Mouse (Mus musculus) cerebellum, adult 2 months (tissue): ENCODE data around the gene Cdc42bpa. TPM values are rescaled to one million over a fixed set of nuclear protein-coding genes. Genes with fewer than 3 reads are reported as not detected.

Experiments
- DNase-seq, 2 experiments: peaks; one replicate each; pipeline ENCODE4 v3.0.0; 2021
- H3K27ac ChIP-seq: fragments of 200-500 bp; 2 replicates; pipeline ENCODE4 v1.5.1; 2012; ENCODE audit warnings: low read length, control low read depth, inconsistent platforms; ENCODE audit not compliant: insufficient read depth
- H3K27me3 ChIP-seq: fragments of 200-500 bp; 2 replicates; pipeline ENCODE4 v1.6.1; 2012; ENCODE audit warnings: inconsistent platforms, mild to moderate bottlenecking, low read length, moderate library complexity; ENCODE audit not compliant: control insufficient read depth, insufficient read depth
- H3K4me1 ChIP-seq: fragments of 200-500 bp; 2 replicates; pipeline ENCODE4 v1.6.1; 2011; ENCODE audit warnings: low read length; ENCODE audit not compliant: control insufficient read depth, insufficient read depth
- H3K4me3 ChIP-seq: fragments of 200-500 bp; replicated peaks from 2 replicates; pipeline ENCODE3; 2011; ENCODE audit warnings: mild to moderate bottlenecking, low read depth, low read length, control low read depth; ENCODE audit not compliant: insufficient read depth
- CTCF ChIP-seq: fragments of 200-500 bp; IDR thresholded peaks from 2 replicates; pipeline ENCODE4 v1.5.1; 2011; ENCODE audit warnings: low read depth, mild to moderate bottlenecking, control low read depth, low read length, moderate library complexity, borderline replicate concordance; ENCODE audit not compliant: insufficient read depth
- POLR2A ChIP-seq: fragments of 200-500 bp; IDR thresholded peaks from 2 replicates; pipeline ENCODE4 v1.6.1; 2011; ENCODE audit warnings: low read length, control low read depth, borderline replicate concordance; ENCODE audit not compliant: insufficient read depth
- WGBS: fragments of 180-500 bp; shearing (Covaris S2); methylation state at CpG from one replicate; pipeline ENCODE4 v1.1.7; 2018; 5-methylcytosine and 5-hydroxymethylcytosine counted together
- polyA plus RNA-seq: library from polyadenylated mRNA; depleted of rRNA; stranded (reverse); fragments of >200 nt; gene quantifications from 2 replicates; pipeline ENCODE4 v1.2.3, GENCODE M21; 2012

The Cdc42bpa gene
- polyA plus RNA-seq, 1 experiment: 145 TPM

DNA sequence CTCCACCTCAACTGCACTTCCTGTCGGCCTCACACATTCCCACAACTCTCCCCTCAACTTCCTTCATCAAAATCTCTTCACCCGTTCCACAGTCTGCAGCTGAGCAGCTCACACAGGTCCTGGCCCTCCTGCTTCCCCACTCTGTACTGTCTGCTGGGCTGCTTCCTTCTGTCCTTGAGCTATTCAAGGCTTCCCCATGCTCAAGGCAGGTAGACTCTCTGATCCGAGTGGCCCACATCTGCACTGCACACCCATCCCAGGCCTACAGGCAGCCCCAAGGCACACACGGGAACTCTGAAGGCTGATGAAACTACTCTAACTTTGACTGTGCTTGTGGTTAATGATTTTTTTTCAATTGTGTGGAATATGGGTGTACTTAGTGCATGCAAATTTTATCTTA lies 232.6 kb downstream of the Cdc42bpa start:
- no peak overlapping the region for H3K27ac ChIP-seq
- no peak for DNase-seq
- TF ChIP-seq POLR2A: no peak
- TF ChIP-seq CTCF: no peak
- no peak overlapping the region for H3K4me3 ChIP-seq
- 63% methylated on average over 4 of the region's 4 CpGs for WGBS
- H3K27me3 ChIP-seq: no peaks in the 10 kb centered on the region
- peaks cover 38% of the 10 kb centered on the region for H3K4me1 ChIP-seq

DNA sequence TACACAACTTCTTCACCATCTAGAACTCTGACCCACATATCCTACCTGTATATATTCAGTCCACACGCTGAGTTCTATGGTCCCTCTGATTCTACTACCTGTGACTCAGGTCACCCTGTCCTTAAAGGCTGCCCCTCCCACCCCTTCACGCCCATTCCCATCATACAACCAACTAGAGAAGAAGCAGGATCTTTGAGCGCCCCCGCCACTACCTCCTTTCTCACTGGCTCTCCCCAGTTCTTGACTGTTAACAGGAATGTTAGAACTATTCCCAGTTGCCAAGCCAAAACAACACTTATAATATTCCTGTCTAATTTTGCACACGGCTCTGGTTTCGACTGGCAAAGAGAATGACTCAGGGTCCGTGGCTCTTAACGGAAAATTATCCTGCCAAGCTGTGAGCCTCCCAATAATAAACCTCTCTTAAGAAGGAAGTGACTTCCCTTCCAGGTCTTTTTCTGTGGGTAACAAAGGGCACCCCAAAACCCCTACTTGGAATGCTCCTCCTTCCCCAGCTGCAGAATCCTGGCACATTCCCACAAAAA lies 233.2 kb downstream of the Cdc42bpa start:
- H3K4me1 ChIP-seq: peaks cover 38% of the 10 kb centered on the region
- TF ChIP-seq CTCF (no peak), POLR2A (no peak)
- WGBS: 77% methylated on average over 8 of the region's 8 CpGs

DNA sequence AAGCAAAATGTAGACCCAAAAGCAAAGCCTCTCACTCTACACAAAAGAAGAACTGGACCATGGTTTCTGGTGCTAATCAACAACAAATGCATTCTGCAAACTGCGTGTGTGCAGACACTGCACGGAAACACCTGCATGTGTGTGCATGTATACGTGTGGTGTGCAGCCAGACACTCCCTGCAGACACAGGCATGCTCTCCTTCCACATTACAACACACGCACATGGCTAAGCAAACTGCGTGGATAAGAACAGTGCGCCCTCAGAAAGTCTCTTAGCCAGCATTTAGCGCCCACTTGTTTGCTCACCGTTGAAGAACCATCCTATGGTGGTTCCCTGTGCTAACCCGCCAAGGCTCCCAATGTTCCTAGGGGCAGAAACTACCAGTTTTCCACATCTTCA lies 233.8 kb downstream of the Cdc42bpa start:
- H3K4me3 ChIP-seq: no peak overlapping the region
- no peak for DNase-seq
- H3K4me1 ChIP-seq: peaks cover 35% of the 10 kb centered on the region
- no peaks in the 10 kb centered on the region for H3K27me3 ChIP-seq
- 85% methylated on average over 9 of the region's 9 CpGs for WGBS
- H3K27ac ChIP-seq: no peak overlapping the region
- TF ChIP-seq POLR2A: no peak
- no peak for TF ChIP-seq CTCF

More for the DNA sequence above, 233.2 kb downstream of the Cdc42bpa start:
- no peak for DNase-seq
- no peak overlapping the region for H3K4me3 ChIP-seq
- no peak overlapping the region for H3K27ac ChIP-seq
- H3K27me3 ChIP-seq: no peaks in the 10 kb centered on the region

DNA sequence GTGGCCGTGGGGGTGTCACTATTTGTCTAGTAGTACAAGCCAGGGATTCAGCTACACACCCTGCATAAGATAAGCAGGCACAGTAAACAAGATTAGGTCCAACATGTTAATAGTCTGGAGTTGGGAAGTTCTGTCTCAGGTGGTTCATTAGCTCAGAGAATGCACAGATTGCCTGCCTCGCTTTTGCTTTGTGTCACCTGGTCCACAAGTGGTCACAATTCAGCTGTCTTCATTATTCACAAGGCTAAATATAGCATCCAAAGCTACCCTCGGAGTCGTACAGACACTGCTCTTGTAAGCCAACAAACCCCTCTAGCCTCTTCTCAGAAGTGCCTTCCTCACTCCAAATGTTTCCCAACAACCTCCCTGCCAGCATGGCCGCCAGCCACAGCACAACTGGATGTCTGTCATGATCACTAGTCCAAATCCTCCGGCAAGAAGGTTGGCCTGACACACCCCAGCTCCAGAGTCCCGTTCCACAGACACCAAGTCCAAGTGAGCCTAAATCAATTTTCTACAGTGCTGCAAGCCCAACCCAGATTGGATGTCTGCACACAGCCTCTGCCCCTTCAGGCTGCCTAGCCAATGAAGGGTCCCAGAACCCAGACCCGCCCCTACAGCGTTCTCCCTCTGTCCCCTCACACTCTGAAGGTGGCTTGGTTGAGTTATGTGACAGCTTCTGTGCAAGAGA lies 234.7 kb downstream of the Cdc42bpa start:
- TF ChIP-seq POLR2A (no peak), CTCF (no peak)
- Histone ChIP-seq H3K4me1 (peaks cover 34% of the 10 kb centered on the region), H3K27me3 (no peaks in the 10 kb centered on the region), H3K27ac (no peak overlapping the region; the same call in 1 of the 2 replicates), H3K4me3 (peak overlapping the region; percentile 81)
- 9% methylated on average over 9 of the region's 9 CpGs for WGBS
- peak; percentile 43 to 47 for DNase-seq

DNA sequence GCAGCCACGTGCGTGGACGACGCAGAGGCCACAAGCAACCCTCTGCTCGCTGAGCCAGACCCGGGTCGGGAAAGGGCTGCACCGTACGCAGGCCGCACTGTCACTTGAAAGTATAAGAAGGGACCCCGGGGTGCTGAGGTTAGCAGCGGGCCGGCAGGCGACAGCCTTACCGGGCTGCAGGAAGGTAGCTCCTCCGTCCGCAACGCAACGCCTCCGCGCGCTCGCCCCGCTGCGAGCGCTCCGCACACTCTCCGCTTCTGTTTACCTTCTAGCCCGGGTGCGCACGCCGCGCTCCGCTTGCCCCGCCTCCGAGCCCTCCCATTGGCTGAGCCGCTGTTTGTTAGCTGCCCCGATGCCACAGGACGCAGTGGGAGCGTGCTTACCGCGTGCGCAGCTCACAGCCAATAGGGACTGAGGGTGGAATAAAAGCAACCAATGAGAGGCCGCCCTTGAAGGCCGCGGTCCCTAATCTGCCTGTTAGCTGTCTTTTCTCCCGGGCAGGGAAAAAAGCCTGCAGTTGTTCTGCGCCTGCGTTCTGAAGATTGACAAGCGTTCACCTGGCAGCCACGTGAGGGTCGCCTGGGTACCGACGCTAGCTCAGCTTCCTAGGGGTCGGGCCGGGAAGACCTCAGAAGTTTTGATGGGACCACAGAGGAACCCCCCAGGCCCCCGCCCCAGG lies 235.6 kb downstream of the Cdc42bpa start:
- TF ChIP-seq POLR2A: peak; percentile 90
- TF ChIP-seq CTCF: no peak
- under 1% methylated on average over 57 of the region's 57 CpGs for WGBS
- no peaks in the 10 kb centered on the region for H3K27me3 ChIP-seq
- peak overlapping the region; percentile 81 for H3K4me3 ChIP-seq
- peak overlapping the region; percentile 62 for H3K27ac ChIP-seq
- H3K4me1 ChIP-seq: peaks cover 29% of the 10 kb centered on the region
- peak; percentile 98 to 99 for DNase-seq

DNA sequence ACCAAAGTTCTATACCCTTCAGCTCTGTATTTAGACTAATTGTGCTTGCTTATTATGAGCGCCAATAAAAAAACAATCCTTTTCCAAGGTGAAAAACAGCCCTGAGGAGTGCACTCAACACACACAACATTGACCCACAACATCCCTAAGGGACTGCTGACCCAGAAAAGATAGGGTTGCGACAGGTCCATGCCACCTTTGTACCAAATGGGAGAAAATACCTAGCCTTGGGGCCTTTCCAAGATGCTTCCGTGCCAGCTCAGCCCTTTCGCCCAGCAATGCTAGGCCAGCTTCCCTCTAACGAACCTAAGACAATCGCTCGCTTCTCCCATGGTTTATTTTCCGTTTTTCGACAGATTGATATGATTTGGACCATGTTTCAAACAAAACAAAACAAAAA lies 236.2 kb downstream of the Cdc42bpa start:
- DNase-seq: peak in 1 of 2 experiments; percentile 33
- Histone ChIP-seq H3K4me3 (no peak overlapping the region), H3K4me1 (peaks cover 22% of the 10 kb centered on the region), H3K27me3 (no peaks in the 10 kb centered on the region), H3K27ac (peak overlapping the region; percentile 62; the same call in 1 of the 2 replicates)
- 81% methylated on average over 9 of the region's 9 CpGs for WGBS
- TF ChIP-seq CTCF: no peak
- TF ChIP-seq POLR2A: no peak

DNA sequence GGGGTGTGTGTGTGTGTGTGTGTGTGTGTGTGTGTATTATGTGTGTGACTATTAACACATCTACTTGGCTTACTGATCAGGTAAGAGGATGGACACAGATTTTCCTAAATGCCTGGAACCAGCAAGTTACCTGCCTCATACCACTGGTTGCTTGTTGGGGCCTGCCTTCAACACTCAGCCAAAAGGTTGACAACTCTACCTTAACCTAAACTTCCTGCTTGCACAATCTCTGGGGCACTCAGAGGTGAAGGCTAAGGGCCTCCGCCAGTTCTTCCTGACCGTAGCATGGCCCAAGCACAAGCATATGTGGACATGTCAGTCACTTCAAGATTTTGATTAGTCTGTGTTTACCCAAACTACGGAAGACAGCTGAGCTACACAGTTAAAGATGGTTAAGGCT lies 237.7 kb downstream of the Cdc42bpa start:
- no peak for DNase-seq
- no peak overlapping the region for H3K27ac ChIP-seq
- H3K4me1 ChIP-seq: peaks cover 15% of the 10 kb centered on the region
- H3K4me3 ChIP-seq: no peak overlapping the region
- WGBS: 93% methylated on average over 3 of the region's 3 CpGs
- TF ChIP-seq POLR2A (no peak), CTCF (no peak)
- H3K27me3 ChIP-seq: no peaks in the 10 kb centered on the region
